Mouse (Mus musculus): Measurements from ENCODE around the gene Alk. TPM values are rescaled to one million over a fixed set of nuclear protein-coding genes. Genes with fewer than 3 reads are reported as not detected.

The Alk gene
- polyA plus RNA-seq, 1 experiment from 2014 or later, result 0.17 TPM

DNA sequence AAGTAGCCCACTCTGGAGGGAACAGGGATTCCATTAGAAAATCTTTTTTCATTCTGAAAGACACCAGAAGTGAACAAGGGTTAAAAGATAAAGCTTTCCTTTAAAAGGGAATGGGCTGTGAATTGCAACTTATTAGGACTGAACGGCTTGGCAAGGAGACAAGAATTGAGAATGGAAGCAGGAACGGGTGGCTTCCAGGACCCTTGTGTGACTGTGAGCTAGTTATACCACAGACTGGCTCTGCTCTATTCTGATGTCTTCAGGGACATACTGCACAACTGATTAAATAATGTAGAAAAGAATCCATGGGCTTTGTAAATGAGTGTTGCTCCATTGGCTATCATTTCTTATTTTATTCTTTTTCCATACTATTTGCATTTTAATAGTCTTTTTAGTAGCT, 33.0 kb downstream of the Alk start:
- no peak overlapping the region for H3K4me3 ChIP-seq (ENCODE audit: low read depth, low read length)
- no peaks in the 10 kb centered on the region for H3K9me3 ChIP-seq (ENCODE audit: control insufficient read depth)
- H3K4me1 ChIP-seq (replicated peaks; ENCODE audit: control insufficient read depth, insufficient read depth, low read length), result no peaks in the 10 kb centered on the region
- no peak for ATAC-seq
- no peak overlapping the region for H3K9ac ChIP-seq (ENCODE audit: low read depth, low read length)
- TF ChIP-seq CTCF (IDR thresholded peaks at IDR 0.05; ENCODE audit: low read depth), result no peak
- 80% methylated on average over 2 of the region's 2 CpGs for whole genome bisulfite sequencing
- no peaks in the 10 kb centered on the region for H3K36me3 ChIP-seq (ENCODE audit: control insufficient read depth, insufficient read depth)
- no peak overlapping the region for H3K27ac ChIP-seq (ENCODE audit: low read depth, low read length)
- no peaks in the 10 kb centered on the region for H3K27me3 ChIP-seq (replicated peaks; ENCODE audit: control insufficient read depth, insufficient read depth, low read length)
- no peak overlapping the region for H3K4me2 ChIP-seq (replicated peaks; ENCODE audit: low read depth)

DNA sequence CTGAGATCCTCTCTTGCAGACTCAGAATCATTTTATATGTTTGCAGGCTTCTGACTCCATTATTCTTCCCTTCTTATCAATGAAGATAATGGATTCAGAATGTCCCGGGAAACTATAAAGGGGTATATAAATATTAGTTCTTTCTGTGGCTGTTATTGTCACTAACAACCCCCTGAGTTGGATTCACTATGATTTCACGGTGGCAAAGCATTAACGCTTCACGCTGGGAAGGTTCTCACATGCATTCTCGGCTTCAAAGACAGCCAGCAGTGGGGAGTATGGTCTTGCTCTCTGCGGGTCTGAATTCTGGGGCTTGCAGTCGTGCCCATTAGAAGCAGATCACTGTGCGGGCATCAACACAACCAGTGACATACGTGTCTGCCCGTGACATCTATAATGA, 34.9 kb downstream of the Alk start:
- no peak for TF ChIP-seq CTCF (IDR thresholded peaks at IDR 0.05; ENCODE audit: low read depth)
- no peaks in the 10 kb centered on the region for H3K9me3 ChIP-seq (ENCODE audit: control insufficient read depth)
- WGBS, result 70% methylated on average over 10 of the region's 10 CpGs
- H3K27me3 ChIP-seq (replicated peaks; ENCODE audit: control insufficient read depth, insufficient read depth, low read length), result no peaks in the 10 kb centered on the region
- no peak for ATAC-seq
- H3K4me3 ChIP-seq (ENCODE audit: low read depth, low read length), result no peak overlapping the region
- H3K27ac ChIP-seq (ENCODE audit: low read depth, low read length), result no peak overlapping the region
- H3K4me2 ChIP-seq (replicated peaks; ENCODE audit: low read depth), result no peak overlapping the region
- no peaks in the 10 kb centered on the region for H3K4me1 ChIP-seq (replicated peaks; ENCODE audit: control insufficient read depth, insufficient read depth, low read length)
- no peak overlapping the region for H3K9ac ChIP-seq (ENCODE audit: low read depth, low read length)
- no peaks in the 10 kb centered on the region for H3K36me3 ChIP-seq (ENCODE audit: control insufficient read depth, insufficient read depth)

DNA sequence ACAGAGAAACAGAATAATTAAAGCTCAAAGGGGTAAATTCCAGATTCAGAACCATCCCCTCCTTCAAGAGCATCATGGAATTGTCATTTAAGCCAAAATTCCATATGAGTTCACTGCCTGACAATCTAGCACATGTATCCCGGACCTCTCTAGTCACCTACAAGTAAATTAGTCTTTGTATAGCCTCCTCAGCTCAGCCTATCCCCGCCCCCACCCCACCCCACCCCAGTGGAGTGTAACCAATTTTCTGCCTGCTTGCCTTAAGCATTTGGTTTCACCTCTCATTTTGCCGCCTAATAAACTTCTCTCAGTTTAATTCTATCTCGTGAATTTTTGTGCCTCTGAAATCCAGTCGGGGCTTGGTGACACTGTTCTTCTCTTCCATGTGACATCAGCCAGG, 41.0 kb downstream of the Alk start:
- no peak for TF ChIP-seq CTCF (IDR thresholded peaks at IDR 0.05; ENCODE audit: low read depth)
- H3K4me3 ChIP-seq (ENCODE audit: low read depth, low read length), result no peak overlapping the region
- H3K36me3 ChIP-seq (ENCODE audit: control insufficient read depth, insufficient read depth), result no peaks in the 10 kb centered on the region
- H3K9ac ChIP-seq (ENCODE audit: low read depth, low read length), result no peak overlapping the region
- H3K4me1 ChIP-seq (replicated peaks; ENCODE audit: control insufficient read depth, insufficient read depth, low read length), result no peaks in the 10 kb centered on the region
- WGBS, result 81% methylated on average over 5 of the region's 5 CpGs
- H3K9me3 ChIP-seq (ENCODE audit: control insufficient read depth), result no peaks in the 10 kb centered on the region
- no peaks in the 10 kb centered on the region for H3K27me3 ChIP-seq (replicated peaks; ENCODE audit: control insufficient read depth, insufficient read depth, low read length)
- no peak overlapping the region for H3K27ac ChIP-seq (ENCODE audit: low read depth, low read length)
- no peak overlapping the region for H3K4me2 ChIP-seq (replicated peaks; ENCODE audit: low read depth)
- ATAC-seq, result no peak

DNA sequence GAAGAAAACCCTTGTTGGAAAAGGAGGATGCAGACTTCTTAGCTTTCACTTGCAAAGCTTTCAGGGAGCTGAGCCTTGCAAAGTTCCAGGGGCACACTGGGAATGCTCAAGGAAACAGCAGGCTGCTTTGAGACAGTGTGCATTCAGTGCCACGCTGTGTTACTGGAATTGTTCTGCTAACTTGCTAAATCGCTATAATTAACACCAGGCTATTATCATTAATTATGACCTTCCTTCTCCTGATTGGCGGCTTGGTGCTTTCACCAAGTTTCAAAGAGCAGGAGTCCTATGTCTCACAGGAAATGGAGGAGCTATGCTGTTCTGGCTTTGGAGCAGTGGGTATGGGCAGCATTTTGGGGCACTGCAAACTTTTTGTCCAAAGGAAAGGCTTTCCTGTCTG, 43.0 kb downstream of the Alk start:
- H3K4me2 ChIP-seq (replicated peaks; ENCODE audit: low read depth), result no peak overlapping the region
- whole genome bisulfite sequencing, result 79% methylated on average over 3 of the region's 3 CpGs
- no peak overlapping the region for H3K4me3 ChIP-seq (ENCODE audit: low read depth, low read length)
- no peaks in the 10 kb centered on the region for H3K27me3 ChIP-seq (replicated peaks; ENCODE audit: control insufficient read depth, insufficient read depth, low read length)
- H3K9ac ChIP-seq (ENCODE audit: low read depth, low read length), result no peak overlapping the region
- TF ChIP-seq CTCF (IDR thresholded peaks at IDR 0.05; ENCODE audit: low read depth), result no peak
- ATAC-seq, result no peak
- H3K36me3 ChIP-seq (ENCODE audit: control insufficient read depth, insufficient read depth), result no peaks in the 10 kb centered on the region
- H3K9me3 ChIP-seq (ENCODE audit: control insufficient read depth), result no peaks in the 10 kb centered on the region
- no peak overlapping the region for H3K27ac ChIP-seq (ENCODE audit: low read depth, low read length)
- H3K4me1 ChIP-seq (replicated peaks; ENCODE audit: control insufficient read depth, insufficient read depth, low read length), result no peaks in the 10 kb centered on the region

DNA sequence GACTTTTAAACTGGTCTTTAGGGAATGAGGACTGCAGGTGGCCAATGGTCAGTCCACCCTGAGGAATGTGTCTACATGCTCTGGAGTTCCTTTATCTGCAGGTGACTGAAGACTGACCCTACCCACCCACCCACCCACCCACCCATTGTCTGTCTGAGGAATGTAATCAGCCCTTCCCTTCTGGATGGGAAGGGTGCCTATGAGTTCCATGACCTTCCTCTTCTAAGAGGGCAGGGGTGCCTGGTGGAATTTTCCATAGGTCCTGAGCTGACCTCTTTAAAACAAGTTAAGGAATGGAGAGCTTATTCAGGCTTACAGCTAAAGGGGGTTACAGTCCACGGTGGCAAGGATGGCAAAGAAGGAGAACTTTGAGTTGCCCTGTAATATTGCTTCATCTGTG, 43.7 kb downstream of the Alk start:
- H3K4me3 ChIP-seq (ENCODE audit: low read depth, low read length), result no peak overlapping the region
- TF ChIP-seq CTCF (IDR thresholded peaks at IDR 0.05; ENCODE audit: low read depth), result no peak
- H3K27me3 ChIP-seq (replicated peaks; ENCODE audit: control insufficient read depth, insufficient read depth, low read length), result no peaks in the 10 kb centered on the region
- no peak for ATAC-seq
- WGBS, result 81% methylated on average over 1 of the region's 1 CpGs
- no peak overlapping the region for H3K27ac ChIP-seq (ENCODE audit: low read depth, low read length)
- H3K36me3 ChIP-seq (ENCODE audit: control insufficient read depth, insufficient read depth), result no peaks in the 10 kb centered on the region
- H3K4me1 ChIP-seq (replicated peaks; ENCODE audit: control insufficient read depth, insufficient read depth, low read length), result no peaks in the 10 kb centered on the region
- H3K9me3 ChIP-seq (ENCODE audit: control insufficient read depth), result no peaks in the 10 kb centered on the region
- H3K9ac ChIP-seq (ENCODE audit: low read depth, low read length), result no peak overlapping the region
- no peak overlapping the region for H3K4me2 ChIP-seq (replicated peaks; ENCODE audit: low read depth)

DNA sequence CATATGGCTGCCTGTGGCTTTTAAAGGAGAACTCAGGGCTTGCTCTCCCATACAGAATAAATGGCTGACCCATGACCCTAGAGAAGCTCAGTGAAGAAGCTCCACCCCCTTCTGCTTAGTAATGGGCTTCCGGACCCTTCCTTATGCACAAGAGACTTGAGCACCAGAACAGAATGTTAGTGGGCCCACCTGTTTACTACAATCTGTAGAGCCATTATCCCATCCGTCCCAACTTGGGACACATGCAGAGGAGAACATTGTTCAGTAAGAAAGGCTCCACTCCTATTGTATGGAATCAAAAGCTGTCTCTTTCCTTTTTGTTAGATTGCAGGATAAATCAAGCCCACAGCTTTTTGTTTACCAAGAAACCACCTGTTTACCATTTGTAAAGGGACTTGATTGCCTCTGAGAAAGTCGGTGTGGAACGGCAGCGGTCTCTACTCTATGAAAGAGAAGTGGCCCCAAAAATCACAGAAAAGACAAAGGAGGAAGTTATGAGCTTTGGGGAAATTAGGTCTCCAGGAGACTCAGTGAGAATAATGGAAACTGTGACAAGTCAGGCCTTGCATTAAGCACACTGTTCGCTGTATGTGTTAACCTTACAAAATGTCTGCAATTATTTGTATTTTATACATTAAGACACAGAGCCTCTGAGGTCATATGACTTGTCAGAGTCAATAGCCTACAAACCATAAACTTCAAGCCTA, 47.2 kb downstream of the Alk start:
- Histone ChIP-seq H3K36me3 (ENCODE audit: control insufficient read depth, insufficient read depth) (no peaks in the 10 kb centered on the region), H3K27me3 (replicated peaks; ENCODE audit: control insufficient read depth, insufficient read depth, low read length) (no peaks in the 10 kb centered on the region), H3K9me3 (ENCODE audit: control insufficient read depth) (no peaks in the 10 kb centered on the region), H3K4me1 (replicated peaks; ENCODE audit: control insufficient read depth, insufficient read depth, low read length) (no peaks in the 10 kb centered on the region), H3K9ac (ENCODE audit: low read depth, low read length) (no peak overlapping the region), H3K4me3 (ENCODE audit: low read depth, low read length) (no peak overlapping the region), H3K27ac (ENCODE audit: low read depth, low read length) (no peak overlapping the region), H3K4me2 (replicated peaks; ENCODE audit: low read depth) (no peak overlapping the region)
- ATAC-seq, result no peak
- no peak for TF ChIP-seq CTCF (IDR thresholded peaks at IDR 0.05; ENCODE audit: low read depth)
- 86% methylated on average over 6 of the region's 6 CpGs for WGBS

DNA sequence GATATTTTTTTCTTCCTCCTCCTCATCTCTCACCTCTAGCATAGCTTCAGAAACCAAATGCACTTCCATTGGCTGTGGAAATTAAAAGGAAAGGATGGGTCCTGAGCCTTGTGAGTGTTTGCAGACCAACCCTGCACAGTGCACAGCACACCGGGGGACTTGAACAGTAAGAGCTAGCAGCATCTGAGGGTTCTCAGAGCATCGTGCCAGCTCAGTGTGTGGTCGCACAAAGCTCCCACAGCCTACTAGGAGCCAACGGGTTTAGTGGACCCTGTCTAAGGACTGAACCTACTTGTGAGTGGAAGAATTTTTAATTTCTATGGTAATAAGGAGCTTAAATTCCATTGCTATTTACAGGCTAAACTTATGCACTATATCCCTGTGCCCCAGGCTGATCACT, 58.2 kb downstream of the Alk start:
- Histone ChIP-seq H3K36me3 (ENCODE audit: control insufficient read depth, insufficient read depth) (no peaks in the 10 kb centered on the region), H3K4me2 (replicated peaks; ENCODE audit: low read depth) (no peak overlapping the region), H3K4me1 (replicated peaks; ENCODE audit: control insufficient read depth, insufficient read depth, low read length) (no peaks in the 10 kb centered on the region), H3K4me3 (ENCODE audit: low read depth, low read length) (no peak overlapping the region), H3K27ac (ENCODE audit: low read depth, low read length) (no peak overlapping the region), H3K27me3 (replicated peaks; ENCODE audit: control insufficient read depth, insufficient read depth, low read length) (no peaks in the 10 kb centered on the region), H3K9me3 (ENCODE audit: control insufficient read depth) (no peaks in the 10 kb centered on the region), H3K9ac (ENCODE audit: low read depth, low read length) (no peak overlapping the region)
- TF ChIP-seq CTCF (IDR thresholded peaks at IDR 0.05; ENCODE audit: low read depth), result no peak
- ATAC-seq, result no peak
- WGBS, result 83% methylated on average over 4 of the region's 4 CpGs

All from intestine, postnatal 0 days (tissue).